ENCODE assay signal across 9 mouse cellular contexts in the genomic region with DNA sequence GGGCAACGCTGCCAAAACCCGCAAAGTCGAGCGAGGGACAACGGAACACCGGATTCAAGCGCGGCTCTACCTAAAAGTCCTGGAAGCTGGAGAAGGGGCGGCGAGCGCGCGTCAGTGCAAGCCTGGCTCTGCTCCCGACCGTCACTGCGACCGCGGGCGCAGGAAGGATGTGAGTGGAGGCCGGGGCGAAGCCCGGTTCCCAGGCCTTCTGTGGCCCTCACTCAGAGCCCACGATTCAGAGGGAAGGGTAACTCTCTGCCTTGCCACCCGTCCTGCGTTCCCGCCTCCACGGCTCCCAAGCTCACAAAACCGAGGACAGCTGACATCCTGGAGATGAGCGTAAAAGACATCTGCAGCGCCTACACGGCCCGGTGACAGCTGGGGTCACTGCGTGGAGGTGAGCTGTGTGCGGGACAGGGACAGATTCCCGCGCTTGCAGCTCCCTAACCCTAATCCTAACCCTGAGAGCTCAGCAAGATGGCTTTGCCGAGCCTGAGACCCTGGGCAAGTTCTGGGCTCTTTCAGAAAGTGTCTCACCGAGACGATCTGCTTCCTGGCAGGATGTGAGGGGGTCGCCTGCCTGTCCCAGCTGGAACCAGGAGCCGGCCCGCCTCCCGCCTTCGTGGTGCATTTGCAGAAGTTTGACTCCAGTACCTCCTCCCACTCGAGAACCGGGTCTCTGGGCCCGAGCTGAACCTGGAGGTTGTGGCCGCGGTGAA. TPM values are rescaled to one million over a fixed set of nuclear protein-coding genes. Genes with fewer than 3 reads are reported as not detected.
DNase-seq lines count a peak whose midpoint lies in the region; TF ChIP-seq lines count a peak whose summit lies in the region.
"Had no signal": no experiment of that assay in that cellular context is flagged by ENCODE, and none has a peak within 500 bp of the region (broad histone marks: within the 10 kb centered on the region; RNA-seq: fewer than 3 reads in every experiment).

No protein-coding gene starts in this region.

- TF ChIP-seq POLR2A in MEL (IDR thresholded peaks at IDR 0.05; ENCODE audit: control insufficient read depth in 1 of 2, insufficient read depth in 1 of 2, low read depth in 1 of 2, low read length in 2 of 2, poor library complexity in 1 of 2): no peak
- TF ChIP-seq POLR2A in embryonic fibroblast, embryonic 13.5 days (IDR thresholded peaks at IDR 0.05; ENCODE audit: low read depth, low read length): no peak

- H3K79me2 ChIP-seq in MEL (ENCODE audit: control insufficient read depth, insufficient read depth, low read length, poor library complexity): peaks cover 15% of the 10 kb centered on the region

- TF ChIP-seq CTCF in MEL (IDR thresholded peaks at IDR 0.05 in 2 of 3, conservative IDR thresholded peaks at IDR 0.05 in 1 of 3; ENCODE audit: control insufficient read depth in 1 of 3, insufficient read depth in 1 of 3, low read depth in 2 of 3, low read length in 3 of 3, poor library complexity in 1 of 3, severe bottlenecking in 1 of 3): no peak
- no peak for TF ChIP-seq CTCF in embryonic fibroblast, embryonic 13.5 days (IDR thresholded peaks at IDR 0.05; ENCODE audit: borderline replicate concordance, insufficient read depth, low read length)

- H3K9me3 ChIP-seq in MEL (replicated peaks; ENCODE audit: insufficient read depth, low read length): no peaks in the 10 kb centered on the region
- H3K9me3 ChIP-seq: G1E had no signal

- no peaks in the 10 kb centered on the region for H3K27me3 ChIP-seq in MEL (ENCODE audit: control insufficient read depth in 1 of 2, insufficient read depth in 2 of 2, low read length in 2 of 2)

- H3K36me3 ChIP-seq in MEL (ENCODE audit: control insufficient read depth in 1 of 2, insufficient read depth in 2 of 2, low read length in 2 of 2): peaks cover 0 to 9% of the 10 kb centered on the region in 2 experiments; a peak in 2 of 4 replicates
- H3K36me3 ChIP-seq: G1E had no signal

- TF ChIP-seq EP300 in MEL (IDR thresholded peaks at IDR 0.05; ENCODE audit: low read depth in 1 of 2, low read length in 2 of 2): no peak

- H3K9ac ChIP-seq in MEL (ENCODE audit: control insufficient read depth, low read depth, low read length, poor library complexity, severe bottlenecking): peak overlapping the region; percentile 88

- H3K4me1 ChIP-seq in MEL (ENCODE audit: control insufficient read depth in 1 of 2, insufficient read depth in 2 of 2, low read length in 2 of 2): peaks cover 6 to 24% of the 10 kb centered on the region in 2 experiments; a peak in 3 of 4 replicates
- H3K4me1 ChIP-seq in embryonic fibroblast, embryonic 13.5 days (ENCODE audit: control insufficient read depth, insufficient read depth, low read length): peaks cover 5% of the 10 kb centered on the region; the same call in 1 of the 2 replicates

- DNase-seq in embryo, embryonic 10 days (ENCODE audit: low spot score): peak; percentile 62
- no peak for DNase-seq in embryo, embryonic 9.5 days (ENCODE audit: extremely low spot score)
- peak; percentile 78 for DNase-seq in MEL (ENCODE audit: low read depth, low spot score)
- peak; percentile 59 for DNase-seq in induced T-regulatory cell, adult 2 months (ENCODE audit: low read depth)
- peak; percentile 48 to 61 for DNase-seq in lung, postnatal 4 days
- DNase-seq in thymus, postnatal 10 days (ENCODE audit: low spot score in 2 of 2): peak; percentile 10 to 20
- no peak for DNase-seq in urinary bladder, adult 2 months (ENCODE audit: low spot score)

- peak overlapping the region; percentile 85 for H3K27ac ChIP-seq in MEL (ENCODE audit: control insufficient read depth, low read depth, low read length)
- H3K27ac ChIP-seq in embryonic fibroblast, embryonic 13.5 days (ENCODE audit: insufficient read depth, low read length): no peak overlapping the region

- H3K4me3 ChIP-seq in MEL (ENCODE audit: control insufficient read depth in 1 of 2, insufficient read depth in 1 of 2, low read depth in 2 of 2, low read length in 2 of 2): peak overlapping the region; percentile 71 to 94
- H3K4me3 ChIP-seq in embryonic fibroblast, embryonic 13.5 days (ENCODE audit: insufficient read depth, low read length): peak overlapping the region; percentile 55

- no peak for TF ChIP-seq RAD21 in MEL (IDR thresholded peaks at IDR 0.05; ENCODE audit: low read depth, low read length)

TF ChIP-seq in MEL, 35 proteins besides CTCF, POLR2A, EP300 and RAD21:
- TF ChIP-seq TCF12 (IDR thresholded peaks at IDR 0.05; ENCODE audit: low read depth, low read length) (peak; percentile 9; the same call in 1 of the 2 replicates), MXI1 (IDR thresholded peaks at IDR 0.05; ENCODE audit: low read depth, low read length) (peak; percentile 5; the same call in 1 of the 2 replicates), E2F4 (IDR thresholded peaks at IDR 0.05; ENCODE audit: borderline replicate concordance, low read depth, low read length) (peak; percentile 70; the same call in 1 of the 2 replicates), SIN3A (IDR thresholded peaks at IDR 0.05; ENCODE audit: low read length) (peak; percentile 74; the same call in 1 of the 2 replicates), CHD2 (IDR thresholded peaks at IDR 0.05; ENCODE audit: low read length) (no peak)

RNA-seq across cellular contexts. Expression of gene AW011738, which starts 0.5 kb away (rescaled TPM):
- total RNA-seq in MEL (2012; rRNA removed): 1.9 and 3.2 TPM in 2 replicates
- polyA plus RNA-seq in MEL (2012; ENCODE audit: insufficient read depth in 1 of 2, insufficient read length in 2 of 2, low read depth in 1 of 2, low replicate concordance in 2 of 2, missing spikeins in 1 of 2): 1 to 10 TPM in 1 of 2 experiments, not detected in 1; 3.8 TPM
- polyA plus RNA-seq in embryonic fibroblast, embryonic 13.5 days (2011; ENCODE audit: insufficient read length, low read depth, missing spikeins): 2.9 and 3.6 TPM in 2 replicates
- 3.0 and 3.1 TPM in 2 replicates for polyA plus RNA-seq in urinary bladder, adult 2 months (2012; rRNA removed)
- polyA plus RNA-seq: G1E had no signal

RNA-seq across cellular contexts. Expression of gene Isg15, which starts 3.0 kb away (rescaled TPM):
- 3.8 and 5.4 TPM in 2 replicates for total RNA-seq in MEL (2012; rRNA removed)
- polyA plus RNA-seq in MEL (2012; ENCODE audit: insufficient read depth in 1 of 2, insufficient read length in 2 of 2, low read depth in 1 of 2, low replicate concordance in 2 of 2, missing spikeins in 1 of 2): 1 to 10 TPM in 1 of 2 experiments, not detected in 1; 4.8 TPM
- polyA plus RNA-seq in embryonic fibroblast, embryonic 13.5 days (2011; ENCODE audit: insufficient read length, low read depth, missing spikeins): 71.0 and 85.7 TPM in 2 replicates
- polyA plus RNA-seq in urinary bladder, adult 2 months (2012; rRNA removed): 15.0 and 15.6 TPM in 2 replicates

RNA-seq across cellular contexts. Expression of gene Agrn, which starts 6.3 kb away (rescaled TPM):
- 13.7 and 19.3 TPM in 2 replicates for total RNA-seq in MEL (2012; rRNA removed)
- polyA plus RNA-seq in MEL (2012; ENCODE audit: insufficient read depth in 1 of 2, insufficient read length in 2 of 2, low read depth in 1 of 2, low replicate concordance in 2 of 2, missing spikeins in 1 of 2): 10 to 100 TPM in 1 of 2 experiments, not detected in 1; 43.0 TPM
- polyA plus RNA-seq in embryonic fibroblast, embryonic 13.5 days (2011; ENCODE audit: insufficient read length, low read depth, missing spikeins): 102 and 110 TPM in 2 replicates
- polyA plus RNA-seq in urinary bladder, adult 2 months (2012; rRNA removed): 124 and 139 TPM in 2 replicates

RNA-seq across cellular contexts. Expression of gene Perm1, which starts 12.1 kb away (rescaled TPM):
- 0.10 and 0.19 TPM in 2 replicates for total RNA-seq in MEL (2012; rRNA removed)
- 1 to 10 TPM in 1 of 2 experiments, not detected in 1; 1.8 TPM for polyA plus RNA-seq in MEL (2012; ENCODE audit: insufficient read depth in 1 of 2, insufficient read length in 2 of 2, low read depth in 1 of 2, low replicate concordance in 2 of 2, missing spikeins in 1 of 2)
- 0.12 TPM in 1 of 2 replicates, not detected in the other for polyA plus RNA-seq in embryonic fibroblast, embryonic 13.5 days (2011; ENCODE audit: insufficient read length, low read depth, missing spikeins)
- polyA plus RNA-seq in urinary bladder, adult 2 months (2012; rRNA removed): 0.10 and 0.18 TPM in 2 replicates
- polyA plus RNA-seq: G1E had no signal

RNA-seq across cellular contexts. Expression of gene Plekhn1, which starts 31.1 kb away (rescaled TPM):
- 9.4 and 11.8 TPM in 2 replicates for total RNA-seq in MEL (2012; rRNA removed)
- 10 to 100 TPM in 1 of 2 experiments, not detected in 1; 20.0 TPM for polyA plus RNA-seq in MEL (2012; ENCODE audit: insufficient read depth in 1 of 2, insufficient read length in 2 of 2, low read depth in 1 of 2, low replicate concordance in 2 of 2, missing spikeins in 1 of 2)
- polyA plus RNA-seq in embryonic fibroblast, embryonic 13.5 days (2011; ENCODE audit: insufficient read length, low read depth, missing spikeins): 20.4 and 20.5 TPM in 2 replicates
- 86.6 and 88.2 TPM in 2 replicates for polyA plus RNA-seq in urinary bladder, adult 2 months (2012; rRNA removed)

Comparison
In these comparisons a context has a peak if more than half of its experiments do, and no peak if none do; other contexts are left out.
1. DNase-seq: peak in embryo, embryonic 10 days (single experiment), MEL (single experiment), induced T-regulatory cell, adult 2 months (single experiment), lung, postnatal 4 days (2 of 2) and thymus, postnatal 10 days (2 of 2); none in embryo, embryonic 9.5 days (single experiment) and urinary bladder, adult 2 months (single experiment).